Mouse (Mus musculus): Measurements from ENCODE around the gene 4933405L10Rik. TPM values are rescaled to one million over a fixed set of nuclear protein-coding genes. Genes with fewer than 3 reads are reported as not detected.

4933405L10Rik gene
- polyA plus RNA-seq, 1 experiment from 2014 or later = not detected

GRCm38 (mm10) chr8:105697196-105697780, 10.2 kb upstream of the 4933405L10Rik start:
- Histone ChIP-seq H3K4me1 (ENCODE audit: control insufficient read depth, insufficient read depth, low read length) (peaks cover 11% of the 10 kb centered on the region), H3K9me3 (ENCODE audit: control insufficient read depth, low read depth, low read length) (no peaks in the 10 kb centered on the region), H3K4me3 (ENCODE audit: low read depth, low read length) (no peak overlapping the region), H3K27ac (ENCODE audit: low read length) (no peak overlapping the region), H3K9ac (replicated peaks; ENCODE audit: low read depth, low read length) (no peak overlapping the region), H3K27me3 (ENCODE audit: control insufficient read depth, insufficient read depth, low read length) (no peaks in the 10 kb centered on the region), H3K4me2 (replicated peaks; ENCODE audit: low read depth, low read length) (no peak overlapping the region), H3K36me3 (ENCODE audit: control insufficient read depth, insufficient read depth, low read length) (peaks cover 21% of the 10 kb centered on the region)
- 90% methylated on average over 17 of the region's 17 CpGs for WGBS
- no peak for ATAC-seq (ENCODE audit: insufficient number of reproducible peaks, insufficient read depth, low FRiP score, low read depth)

GRCm38 (mm10) chr8:105698734-105699133, 8.7 kb upstream of the 4933405L10Rik start:
- no peak overlapping the region for H3K9ac ChIP-seq (replicated peaks; ENCODE audit: low read depth, low read length)
- H3K27me3 ChIP-seq (ENCODE audit: control insufficient read depth, insufficient read depth, low read length) = no peaks in the 10 kb centered on the region
- peaks cover 11% of the 10 kb centered on the region for H3K4me1 ChIP-seq (ENCODE audit: control insufficient read depth, insufficient read depth, low read length)
- H3K9me3 ChIP-seq (ENCODE audit: control insufficient read depth, low read depth, low read length) = no peaks in the 10 kb centered on the region
- peaks cover 26% of the 10 kb centered on the region for H3K36me3 ChIP-seq (ENCODE audit: control insufficient read depth, insufficient read depth, low read length)
- H3K27ac ChIP-seq (ENCODE audit: low read length) = no peak overlapping the region
- no peak overlapping the region for H3K4me3 ChIP-seq (ENCODE audit: low read depth, low read length)
- ATAC-seq (ENCODE audit: insufficient number of reproducible peaks, insufficient read depth, low FRiP score, low read depth) = no peak
- WGBS = 86% methylated on average over 5 of the region's 5 CpGs
- H3K4me2 ChIP-seq (replicated peaks; ENCODE audit: low read depth, low read length) = no peak overlapping the region

GRCm38 (mm10) chr8:105699488-105700215, 7.8 kb upstream of the 4933405L10Rik start:
- Histone ChIP-seq H3K9ac (replicated peaks; ENCODE audit: low read depth, low read length) (no peak overlapping the region; the same call in 1 of the 2 replicates), H3K36me3 (ENCODE audit: control insufficient read depth, insufficient read depth, low read length) (peaks cover 27% of the 10 kb centered on the region), H3K27ac (ENCODE audit: low read length) (no peak overlapping the region), H3K9me3 (ENCODE audit: control insufficient read depth, low read depth, low read length) (no peaks in the 10 kb centered on the region), H3K4me2 (replicated peaks; ENCODE audit: low read depth, low read length) (peak overlapping the region; percentile 84), H3K4me1 (ENCODE audit: control insufficient read depth, insufficient read depth, low read length) (peaks cover 6% of the 10 kb centered on the region), H3K4me3 (ENCODE audit: low read depth, low read length) (peak overlapping the region; percentile 67), H3K27me3 (ENCODE audit: control insufficient read depth, insufficient read depth, low read length) (no peaks in the 10 kb centered on the region)
- no peak for ATAC-seq (ENCODE audit: insufficient number of reproducible peaks, insufficient read depth, low FRiP score, low read depth)
- 90% methylated on average over 11 of the region's 11 CpGs for WGBS

GRCm38 (mm10) chr8:105700566-105700965, 6.9 kb upstream of the 4933405L10Rik start:
- H3K4me1 ChIP-seq (ENCODE audit: control insufficient read depth, insufficient read depth, low read length) = peaks cover 6% of the 10 kb centered on the region
- H3K4me2 ChIP-seq (replicated peaks; ENCODE audit: low read depth, low read length) = peak overlapping the region; percentile 84
- no peaks in the 10 kb centered on the region for H3K27me3 ChIP-seq (ENCODE audit: control insufficient read depth, insufficient read depth, low read length)
- peak overlapping the region; percentile 67 for H3K4me3 ChIP-seq (ENCODE audit: low read depth, low read length)
- H3K27ac ChIP-seq (ENCODE audit: low read length) = 0 out of 2 replicates have a peak overlapping the region, but pooled peaks have one; percentile 95
- peak overlapping the region; percentile 49 for H3K9ac ChIP-seq (replicated peaks; ENCODE audit: low read depth, low read length)
- H3K36me3 ChIP-seq (ENCODE audit: control insufficient read depth, insufficient read depth, low read length) = peaks cover 27% of the 10 kb centered on the region
- H3K9me3 ChIP-seq (ENCODE audit: control insufficient read depth, low read depth, low read length) = no peaks in the 10 kb centered on the region
- under 1% methylated on average over 21 of the region's 21 CpGs for WGBS
- ATAC-seq (ENCODE audit: insufficient number of reproducible peaks, insufficient read depth, low FRiP score, low read depth) = peak; percentile 35; the same call in 1 of the 2 replicates

- WGBS = under 1% methylated on average over 60 of the region's 60 CpGs
- H3K9ac ChIP-seq (replicated peaks; ENCODE audit: low read depth, low read length) = peak within 1 kb of the TSS; percentile 49
- H3K27ac ChIP-seq (ENCODE audit: low read length) = peak within 1 kb of the TSS; percentile 95
- ATAC-seq (ENCODE audit: insufficient number of reproducible peaks, insufficient read depth, low FRiP score, low read depth) = peak; percentile 82
- no peaks in the 10 kb centered on the region for H3K9me3 ChIP-seq (ENCODE audit: control insufficient read depth, low read depth, low read length)
- H3K36me3 ChIP-seq (ENCODE audit: control insufficient read depth, insufficient read depth, low read length) = peaks cover 27% of the 10 kb centered on the region
- peaks cover 6% of the 10 kb centered on the region for H3K4me1 ChIP-seq (ENCODE audit: control insufficient read depth, insufficient read depth, low read length)
- no peaks in the 10 kb centered on the region for H3K27me3 ChIP-seq (ENCODE audit: control insufficient read depth, insufficient read depth, low read length)
- H3K4me2 ChIP-seq (replicated peaks; ENCODE audit: low read depth, low read length) = peak within 1 kb of the TSS; percentile 84
- peak within 1 kb of the TSS; percentile 67 for H3K4me3 ChIP-seq (ENCODE audit: low read depth, low read length)
These were observed 6.3 kb upstream of the 4933405L10Rik start, which contains the start of the genes Acd and Pard6a for GRCm38 (mm10) chr8:105700966-105701824. Gene Acd (minus strand): TSS chr8:105701102. Gene Pard6a (plus strand): TSS chr8:105701148.

- Histone ChIP-seq H3K9me3 (ENCODE audit: control insufficient read depth, low read depth, low read length) (no peaks in the 10 kb centered on the region), H3K4me1 (ENCODE audit: control insufficient read depth, insufficient read depth, low read length) (peaks cover 12% of the 10 kb centered on the region), H3K27me3 (ENCODE audit: control insufficient read depth, insufficient read depth, low read length) (no peaks in the 10 kb centered on the region), H3K27ac (ENCODE audit: low read length) (peak overlapping the region; percentile 95; the same call in 1 of the 2 replicates), H3K36me3 (ENCODE audit: control insufficient read depth, insufficient read depth, low read length) (peaks cover 24% of the 10 kb centered on the region), H3K4me3 (ENCODE audit: low read depth, low read length) (peak overlapping the region; percentile 67), H3K9ac (replicated peaks; ENCODE audit: low read depth, low read length) (peak overlapping the region; percentile 22; the same call in 1 of the 2 replicates), H3K4me2 (replicated peaks; ENCODE audit: low read depth, low read length) (peak overlapping the region; percentile 84)
- WGBS = 46% methylated on average over 18 of the region's 18 CpGs
- no peak for ATAC-seq (ENCODE audit: insufficient number of reproducible peaks, insufficient read depth, low FRiP score, low read depth)
These were observed 5.5 kb upstream of the 4933405L10Rik start for GRCm38 (mm10) chr8:105702001-105702401.

- 92% methylated on average over 24 of the region's 24 CpGs for WGBS
- Histone ChIP-seq H3K9ac (replicated peaks; ENCODE audit: low read depth, low read length) (no peak overlapping the region), H3K27me3 (ENCODE audit: control insufficient read depth, insufficient read depth, low read length) (no peaks in the 10 kb centered on the region), H3K4me2 (replicated peaks; ENCODE audit: low read depth, low read length) (no peak overlapping the region), H3K27ac (ENCODE audit: low read length) (no peak overlapping the region), H3K4me3 (ENCODE audit: low read depth, low read length) (no peak overlapping the region), H3K9me3 (ENCODE audit: control insufficient read depth, low read depth, low read length) (no peaks in the 10 kb centered on the region), H3K36me3 (ENCODE audit: control insufficient read depth, insufficient read depth, low read length) (peaks cover 16% of the 10 kb centered on the region), H3K4me1 (ENCODE audit: control insufficient read depth, insufficient read depth, low read length) (peaks cover 17% of the 10 kb centered on the region)
- ATAC-seq (ENCODE audit: insufficient number of reproducible peaks, insufficient read depth, low FRiP score, low read depth) = no peak
These were observed 4.6 kb upstream of the 4933405L10Rik start for GRCm38 (mm10) chr8:105702731-105703415.

Data from stomach, embryonic 14.5 days (tissue).